Mouse (Mus musculus): ENCODE measurements at regions not wholly inside any gene's neighbourhood (a gene's known extent, or its start where the extent isn't known, plus 50 kb on each side); places are given as distances from the start of the nearest gene placed in this dataset.
A peak's percentile ranks its signal among the peaks of the same experiment; 100 is the strongest.

- DNase-seq (ENCODE audit: low spot score): no peak
Observed at GRCm38 (mm10) chr5:112020882-112021281, 231.4 kb downstream of the Cryba4 start.

- no peak for DNase-seq (ENCODE audit: low spot score)
Observed at GRCm38 (mm10) chr5:112029955-112030354, 222.4 kb downstream of the Cryba4 start.

- DNase-seq (ENCODE audit: low spot score): no peak
Observed at GRCm38 (mm10) chr5:112032036-112032435, 220.3 kb downstream of the Cryba4 start.

DNA sequence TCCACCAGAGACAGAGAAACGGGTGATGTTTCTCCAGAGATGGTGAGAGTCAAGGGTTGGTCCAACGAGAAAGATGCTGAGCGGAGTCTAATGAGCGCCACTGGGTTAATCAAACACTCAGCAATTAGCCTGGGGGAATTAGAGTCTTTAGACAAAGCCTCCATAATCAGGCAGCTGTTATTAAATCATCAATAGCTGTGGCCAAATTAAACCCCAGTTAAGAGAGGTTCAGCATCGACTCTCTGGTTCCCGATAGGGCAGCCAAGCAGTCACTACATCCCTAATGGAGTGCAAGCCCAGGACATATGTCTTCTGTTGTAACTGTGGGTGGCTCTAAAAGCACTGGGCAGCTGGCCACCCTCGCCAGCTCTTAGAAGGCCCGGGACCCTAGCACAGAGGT lies 216.9 kb downstream of the Cryba4 start:
- DNase-seq (ENCODE audit: low spot score): no peak

DNA sequence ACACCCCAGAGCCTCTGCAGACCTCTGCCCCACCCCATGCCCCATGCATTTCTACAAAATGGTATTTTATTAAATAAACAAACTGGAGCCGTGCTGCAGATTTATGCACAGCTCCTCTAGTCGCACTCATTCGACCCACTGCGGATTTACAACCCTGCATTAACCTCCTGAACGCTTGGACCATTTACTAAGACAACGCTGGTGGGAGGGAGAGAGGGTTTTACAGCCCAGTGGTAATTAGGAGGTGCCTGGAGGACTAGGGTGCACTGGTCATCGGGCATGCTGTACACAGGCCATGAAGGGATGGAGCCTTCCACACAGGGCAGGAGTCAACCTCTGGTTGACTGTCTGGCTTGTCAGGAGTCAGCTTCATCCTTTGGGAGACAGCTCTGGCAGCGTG lies 215.2 kb downstream of the Cryba4 start:
- no peak for DNase-seq (ENCODE audit: low spot score)

DNA sequence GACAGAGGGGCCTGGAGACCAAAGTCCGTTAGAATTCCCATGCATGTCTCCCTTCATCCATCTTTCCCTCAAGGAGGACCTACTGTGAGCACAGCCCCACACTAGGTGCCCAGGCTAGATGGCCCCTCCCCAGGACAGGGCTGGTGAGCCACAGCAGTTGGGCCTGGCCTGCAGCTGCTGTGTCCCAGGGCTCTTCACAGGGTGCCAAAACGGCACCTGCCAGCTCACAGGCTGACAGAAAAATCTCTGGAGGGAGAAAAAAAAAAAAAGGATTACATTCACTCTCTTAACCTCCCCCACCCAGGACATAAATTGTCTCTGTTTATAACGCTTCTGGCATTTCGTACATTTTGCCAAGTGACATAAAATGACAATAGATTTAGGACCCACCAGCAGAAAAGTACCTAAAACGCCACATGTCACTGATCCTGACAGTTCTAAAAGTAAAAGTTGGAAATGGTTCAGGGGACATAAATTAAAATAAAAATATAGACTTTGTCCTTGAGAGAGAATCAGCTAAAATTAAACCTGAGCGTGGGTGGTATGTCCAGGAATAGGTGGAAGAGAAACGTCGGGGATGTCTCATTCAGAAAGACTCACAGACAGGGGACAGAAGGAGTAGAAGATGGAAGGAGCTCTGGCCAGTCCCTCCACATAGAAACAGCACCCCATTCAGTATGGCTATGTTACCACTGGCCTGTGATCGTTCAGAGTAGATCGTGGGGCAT lies 212.5 kb downstream of the Cryba4 start:
- no peak for DNase-seq (ENCODE audit: low spot score)

DNA sequence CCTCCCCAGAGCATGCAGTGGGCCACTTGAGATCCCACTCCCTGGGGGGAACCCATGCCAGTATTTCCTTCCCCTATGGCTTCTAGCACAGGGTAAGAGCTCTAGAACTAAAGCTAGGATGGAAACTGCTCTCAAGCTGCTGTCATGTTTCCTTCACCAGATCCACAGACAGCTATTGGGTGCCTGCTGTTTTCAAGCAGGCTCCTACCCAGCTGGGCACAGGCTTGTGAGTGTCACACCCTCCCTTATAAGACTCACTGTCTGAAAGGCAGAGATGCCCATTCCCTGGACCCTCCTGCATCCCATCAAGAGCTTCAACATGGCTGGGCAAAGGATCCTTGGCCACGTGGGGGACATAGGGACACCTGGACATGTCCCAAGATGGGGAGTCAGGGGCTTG lies 211.6 kb downstream of the Cryba4 start:
- DNase-seq (ENCODE audit: low spot score): no peak

- DNase-seq (ENCODE audit: low spot score): no peak
Observed at GRCm38 (mm10) chr5:112041285-112041684, 211.0 kb downstream of the Cryba4 start.

GRCm38 (mm10) chr5:112042236-112042635 lies 210.1 kb downstream of the Cryba4 start:
- no peak for DNase-seq (ENCODE audit: low spot score)

DNA sequence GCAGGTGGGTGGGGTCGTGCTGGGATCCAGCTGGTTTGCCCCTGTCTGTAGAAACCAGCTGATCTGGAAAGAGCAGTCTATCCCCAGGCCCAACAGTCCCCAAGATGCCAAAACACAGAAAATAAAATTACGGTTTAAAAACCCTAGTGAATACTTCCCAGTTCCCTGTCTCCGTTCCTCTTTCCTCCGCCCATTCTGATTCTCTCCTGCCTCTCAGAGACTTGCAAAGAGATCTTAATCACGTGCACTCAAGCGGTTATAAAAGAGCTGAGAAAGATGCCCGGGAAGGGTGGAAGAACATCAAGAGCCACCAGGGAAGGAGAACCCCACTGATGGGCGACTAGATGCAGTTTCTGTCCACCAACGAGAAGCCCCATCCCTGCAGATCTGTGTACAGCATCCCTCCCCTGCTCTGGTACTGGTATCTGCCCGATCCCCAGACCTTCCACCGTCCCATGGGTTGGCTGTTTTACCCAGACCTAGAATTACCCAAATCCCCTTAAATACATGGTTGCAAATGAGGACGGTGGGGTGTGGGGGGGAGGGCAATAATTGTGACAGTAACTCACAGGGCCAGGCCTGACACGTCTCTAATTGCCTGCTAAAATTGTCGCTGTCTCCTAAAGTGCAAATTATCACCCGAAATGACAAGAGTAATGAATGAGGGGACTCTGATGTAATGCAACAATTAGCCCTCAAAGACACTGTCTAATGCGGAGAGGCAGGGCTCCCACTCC lies 202.1 kb downstream of the Cryba4 start:
- DNase-seq (ENCODE audit: low spot score): no peak

- no peak for DNase-seq (ENCODE audit: low spot score)
Observed at GRCm38 (mm10) chr5:112050906-112051305, 201.4 kb downstream of the Cryba4 start.

DNA sequence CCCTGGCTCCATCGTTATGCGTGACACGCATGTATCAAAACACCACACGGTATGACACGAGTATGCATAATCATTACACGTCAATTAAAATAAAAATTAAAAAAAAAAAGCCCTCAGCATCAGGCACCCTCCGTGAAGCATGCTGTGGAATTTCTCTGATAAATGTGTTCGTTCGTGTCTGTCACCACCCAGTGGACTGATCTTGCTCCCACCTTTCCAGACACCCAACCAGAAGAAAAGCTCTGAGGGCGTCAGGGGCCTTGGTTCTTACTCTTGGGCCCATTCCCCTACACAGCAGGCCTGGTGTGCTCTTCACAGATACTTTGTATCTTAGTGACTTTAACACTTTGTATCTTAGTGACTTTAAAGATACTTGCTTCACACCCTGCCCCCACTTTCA lies 200.5 kb downstream of the Cryba4 start:
- no peak for DNase-seq (ENCODE audit: low spot score)

DNA sequence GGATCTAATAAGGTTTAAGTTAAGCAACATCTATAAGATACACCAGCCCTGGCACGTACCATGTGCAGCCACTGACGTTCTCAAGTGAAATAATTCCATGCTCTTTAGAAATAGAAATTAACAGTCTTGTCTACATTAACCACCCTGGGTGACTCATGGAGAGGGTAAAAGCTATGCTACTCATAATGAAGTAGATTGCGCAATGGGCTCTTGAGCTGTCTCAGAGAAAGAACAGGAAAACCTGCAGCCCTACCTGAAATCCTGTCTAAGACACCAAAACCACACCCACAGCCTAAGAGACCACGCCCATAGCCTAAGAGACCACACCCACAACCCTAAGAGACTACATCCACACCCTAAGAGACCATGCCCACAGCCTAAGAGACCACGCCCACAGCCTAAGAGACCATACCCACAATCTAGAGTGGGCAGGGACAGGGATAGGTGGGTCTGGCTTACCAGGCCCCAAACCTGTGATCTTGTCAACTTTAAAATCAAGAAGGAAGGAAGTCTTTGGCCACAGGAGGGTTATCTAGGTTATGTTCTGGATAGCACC lies 198.6 kb downstream of the Cryba4 start:
- DNase-seq (ENCODE audit: low spot score): no peak

DNA sequence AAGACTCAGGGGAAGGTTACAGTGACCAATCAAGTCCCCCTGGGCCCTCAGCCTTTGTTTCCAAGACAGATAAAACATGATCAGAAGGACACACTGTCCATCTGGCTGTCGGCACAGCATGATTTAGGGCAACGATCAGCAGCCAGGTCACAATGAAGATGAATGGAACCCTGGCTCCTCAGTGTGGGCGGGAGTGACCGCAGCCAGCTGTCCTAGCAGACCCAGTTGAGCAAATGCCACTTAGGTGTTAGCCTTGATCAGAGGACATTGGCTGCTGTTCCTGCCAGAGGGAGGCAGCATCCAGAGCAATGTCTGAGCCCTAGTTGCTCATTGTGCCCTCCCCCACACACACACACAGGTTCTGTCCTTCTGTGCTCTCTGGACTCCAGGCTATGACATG lies 197.3 kb downstream of the Cryba4 start:
- no peak for DNase-seq (ENCODE audit: low spot score)

DNA sequence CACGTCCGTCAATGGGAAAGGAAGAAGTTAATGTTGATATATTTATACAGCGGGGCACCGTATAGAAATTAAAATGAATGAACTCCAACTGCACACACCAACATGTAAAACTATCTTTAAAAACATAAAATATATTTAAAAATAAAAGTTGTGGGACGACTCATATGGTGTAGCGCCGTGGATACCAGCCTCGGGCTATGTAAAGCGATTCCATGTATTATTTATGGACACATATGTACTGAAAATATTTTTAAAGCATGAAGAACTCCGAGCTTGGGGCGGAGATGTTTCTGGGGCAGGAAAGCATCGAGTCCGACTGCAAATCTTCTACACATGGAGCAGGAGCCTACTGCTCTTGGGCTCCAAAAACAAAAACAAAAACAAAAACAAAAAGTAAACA lies 182.4 kb downstream of the Cryba4 start:
- DNase-seq (ENCODE audit: low spot score): no peak

DNA sequence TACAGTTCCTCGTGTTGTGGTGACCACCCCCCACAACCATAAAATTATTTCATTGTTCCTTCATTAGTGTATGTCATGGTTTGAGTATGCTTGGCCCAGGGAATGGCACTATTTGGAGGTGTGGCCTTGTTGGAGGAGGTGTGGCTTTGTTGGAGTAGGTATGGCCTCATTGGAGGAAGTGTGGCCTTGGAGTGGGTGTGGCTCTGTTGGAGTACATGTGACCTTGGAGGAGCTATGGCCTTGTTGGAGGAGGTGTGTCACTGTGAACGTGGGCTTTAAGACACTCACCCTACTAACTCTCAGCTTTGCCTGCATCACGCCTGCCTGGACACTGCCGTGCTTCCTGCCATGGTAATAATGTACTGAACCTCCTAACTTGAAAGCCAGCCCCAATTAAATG lies 179.9 kb downstream of the Cryba4 start:
- no peak for DNase-seq (ENCODE audit: low spot score)

DNA sequence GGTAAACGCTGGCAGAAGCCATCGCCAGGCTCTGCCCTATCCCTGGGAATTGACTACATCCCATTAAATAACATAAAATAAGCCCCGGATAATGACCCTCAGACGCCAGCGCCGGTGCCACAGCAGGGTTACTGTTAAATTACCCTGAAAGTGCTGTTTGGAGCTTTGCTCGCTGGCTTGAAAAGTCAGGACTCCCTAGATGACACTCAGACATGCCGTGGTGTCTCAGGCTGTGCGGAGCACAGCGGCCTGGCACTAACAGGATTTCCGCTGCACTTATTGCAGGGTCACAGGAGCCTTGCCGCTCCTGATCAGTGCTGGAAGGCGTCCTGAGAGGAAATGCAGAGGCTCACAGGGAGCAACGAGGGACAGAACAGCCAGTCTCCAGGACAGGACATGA lies 175.2 kb downstream of the Cryba4 start:
- DNase-seq (ENCODE audit: low spot score): no peak

DNA sequence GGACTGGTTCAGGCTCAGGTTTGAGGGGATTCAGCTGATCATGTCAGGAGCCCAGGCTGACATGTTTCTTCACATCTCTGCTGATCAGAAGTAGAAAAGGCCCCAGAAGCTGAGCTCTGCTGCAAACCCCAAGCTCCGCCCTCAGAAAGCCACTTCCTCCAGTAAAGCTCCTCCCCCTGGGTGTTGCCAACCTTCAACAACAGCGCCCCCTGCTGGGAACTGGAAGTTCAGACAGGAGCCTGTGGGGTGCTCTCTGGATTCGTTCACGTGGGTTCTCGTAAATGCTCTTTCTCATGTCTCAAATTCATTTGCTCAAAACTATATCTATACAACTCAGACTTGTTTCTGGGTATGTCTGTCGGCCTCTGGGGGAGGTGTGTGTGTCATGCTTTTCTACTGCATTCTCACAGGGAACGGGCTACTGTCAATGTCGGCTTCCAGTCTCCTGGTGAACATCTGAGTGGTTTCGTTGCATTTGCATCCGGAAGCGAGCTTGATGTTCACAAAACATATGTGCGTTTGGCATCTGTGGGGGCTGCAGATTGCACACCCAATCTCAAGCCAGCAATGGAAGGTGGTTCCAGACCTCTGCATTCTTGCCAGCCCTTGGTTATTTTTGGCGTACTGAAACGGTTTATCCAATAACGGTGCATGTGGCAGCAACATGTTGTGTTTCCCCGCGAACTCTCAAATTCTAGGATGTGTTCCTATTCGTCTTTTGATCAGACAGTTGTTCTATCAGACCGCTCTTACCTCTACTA lies 174.3 kb downstream of the Cryba4 start:
- DNase-seq (ENCODE audit: low spot score): no peak

DNA sequence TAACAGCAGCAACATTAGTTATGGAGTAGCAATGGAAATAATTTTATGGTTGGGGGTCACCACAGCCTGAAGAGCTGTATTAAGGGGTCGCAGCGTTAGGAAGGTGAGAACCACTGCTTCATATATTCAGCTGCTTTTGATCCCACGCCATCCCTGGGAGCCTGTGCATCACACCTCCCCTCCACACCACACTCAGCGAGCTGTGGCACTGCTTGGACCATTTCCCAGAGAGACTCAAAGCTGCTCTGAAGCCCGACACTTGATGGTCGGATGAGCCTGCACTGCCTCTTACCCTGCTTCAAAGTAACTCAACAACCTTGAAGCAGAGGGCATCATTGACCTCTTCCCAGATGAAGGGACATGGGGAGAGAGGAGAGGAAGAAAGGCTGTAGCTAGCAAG lies 171.3 kb downstream of the Cryba4 start:
- no peak for DNase-seq (ENCODE audit: low spot score)

GRCm38 (mm10) chr5:112091867-112092535 lies 160.3 kb downstream of the Cryba4 start:
- DNase-seq (ENCODE audit: low spot score): peak; percentile 52

DNA sequence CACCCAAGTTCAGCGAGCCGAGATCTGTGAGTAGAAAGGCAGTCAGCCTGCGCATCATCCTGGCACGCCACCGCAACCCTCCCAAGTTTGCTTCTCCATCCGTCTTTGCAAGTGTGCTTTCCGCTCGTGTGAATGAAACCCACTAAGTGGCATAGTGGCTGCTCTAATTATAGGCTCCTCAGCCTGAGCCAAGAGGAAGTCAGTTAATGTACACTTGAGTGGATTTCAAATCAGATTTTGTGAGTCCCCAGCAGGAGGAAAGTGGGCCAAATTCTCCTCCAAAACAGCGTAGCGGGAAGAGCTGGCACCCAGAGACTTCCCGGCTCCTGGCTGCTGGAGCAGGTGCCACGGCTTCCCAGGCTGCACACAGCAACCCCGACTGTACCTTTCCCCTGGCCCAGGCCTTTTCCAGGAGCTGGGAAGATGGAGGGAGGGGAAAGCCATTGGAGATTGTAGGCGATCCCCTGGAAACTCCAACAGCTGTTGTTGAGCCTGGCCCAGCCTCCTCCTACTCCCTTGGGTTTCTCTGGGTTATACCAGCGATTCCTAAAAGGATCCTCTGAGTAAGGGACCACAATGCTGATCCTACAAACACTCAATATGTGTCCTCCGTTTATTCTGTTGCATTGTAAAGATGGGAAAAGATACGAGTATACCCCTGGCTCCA lies 158.3 kb downstream of the Cryba4 start:
- DNase-seq (ENCODE audit: low spot score): no peak

Measured in layer of hippocampus, adult 9-10 months (tissue).